Mouse (Mus musculus) neural tube, embryonic 11.5 days (tissue): ENCODE data around the gene Dstyk. TPM values are rescaled to one million over a fixed set of nuclear protein-coding genes. Genes with fewer than 3 reads are reported as not detected.
A peak's percentile ranks its signal among the peaks of the same experiment; 100 is the strongest.

Experiments used
- ATAC-seq: fragments of 200-750 bp; cut with Nextera tagmentation; 2 replicates; pipeline ENCODE4 v1.8.0; 2017; ENCODE audit warnings: moderate number of reproducible peaks, mild to moderate bottlenecking, moderate TSS enrichment, moderate library complexity; ENCODE audit not compliant: insufficient read depth, low FRiP score, low TSS enrichment
- DNase-seq: peaks from one replicate; pipeline ENCODE4 v3.0.0-alpha.2; 2015; ENCODE audit warnings: low spot score
- H3K27ac ChIP-seq: fragments of 300-500 bp; sonication (generic); 2 replicates; pipeline ENCODE4 v1.5.1; 2014; ENCODE audit warnings: low read depth, mild to moderate bottlenecking, low read length
- H3K27me3 ChIP-seq: fragments of 300-500 bp; sonication (generic); 2 replicates; pipeline ENCODE4 v1.6.1; 2014; ENCODE audit warnings: mild to moderate bottlenecking, low read length, mixed read lengths; ENCODE audit not compliant: control insufficient read depth, insufficient read depth
- H3K36me3 ChIP-seq: fragments of 300-500 bp; sonication (generic); 2 replicates; pipeline ENCODE4 v1.6.1; 2014; ENCODE audit warnings: mild to moderate bottlenecking, low read length, moderate library complexity, mixed read lengths; ENCODE audit not compliant: control insufficient read depth, insufficient read depth
- H3K4me1 ChIP-seq: fragments of 300-500 bp; sonication (generic); 2 replicates; pipeline ENCODE4 v1.6.1; 2014; ENCODE audit warnings: low read length, mixed read lengths; ENCODE audit not compliant: control insufficient read depth, insufficient read depth
- H3K4me2 ChIP-seq: fragments of 300-500 bp; sonication (generic); 2 replicates; pipeline ENCODE4 v1.6.1; 2014; ENCODE audit warnings: low read depth, mild to moderate bottlenecking, moderate library complexity
- H3K4me3 ChIP-seq: fragments of 300-500 bp; sonication (generic); 2 replicates; pipeline ENCODE4 v1.5.1; 2014; ENCODE audit warnings: low read depth, low read length
- H3K9ac ChIP-seq: fragments of 300-500 bp; sonication (generic); 2 replicates; pipeline ENCODE4 v1.6.1; 2014; ENCODE audit warnings: mild to moderate bottlenecking, low read length
- H3K9me3 ChIP-seq: fragments of 300-500 bp; sonication (generic); 2 replicates; pipeline ENCODE4 v1.6.1; 2016; ENCODE audit warnings: low read length; ENCODE audit not compliant: control insufficient read depth
- WGBS: fragments of 180-500 bp; shearing (Covaris S2); extraction: QIAGEN DNeasy Blood & Tissue Kit; methylation state at CpG from one replicate; pipeline ENCODE4 v1.1.7; 2014; 5-methylcytosine and 5-hydroxymethylcytosine counted together
- polyA plus RNA-seq: library from polyadenylated mRNA; unstranded; fragments of >200 nt; fragmentation: Nextera tagmentation; extraction: Ambion mirVana; gene quantifications from 2 replicates; pipeline ENCODE4 v1.2.1, GENCODE M21; 2014

Dstyk gene
- polyA plus RNA-seq, 1 experiment from 2014 or later: 11.7 TPM

DNA sequence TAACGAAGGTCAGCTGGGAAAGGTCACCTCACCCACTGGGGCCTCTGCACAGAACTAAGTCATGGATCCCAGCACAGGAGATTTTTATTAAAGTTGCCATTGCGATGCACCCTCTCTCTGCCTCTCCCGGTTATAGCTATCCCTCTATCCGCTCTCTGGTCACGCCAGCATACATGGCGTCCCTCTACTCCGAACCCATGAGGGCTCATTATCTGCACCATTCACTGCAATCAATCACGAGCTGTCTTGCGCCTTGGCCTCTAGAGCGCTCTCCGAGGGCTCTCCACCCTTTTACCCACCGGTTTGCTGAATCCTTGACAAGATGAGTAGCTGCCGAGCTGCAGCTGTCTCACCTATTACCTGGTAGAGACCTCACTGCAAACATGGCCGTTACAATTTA is 32.1 kb upstream of the Dstyk start:
- Histone ChIP-seq H3K27me3 (no peaks in the 10 kb centered on the region), H3K9ac (peak overlapping the region; percentile 5; the same call in 1 of the 2 replicates), H3K9me3 (no peaks in the 10 kb centered on the region), H3K4me2 (no peak overlapping the region), H3K27ac (no peak overlapping the region), H3K4me1 (peaks cover 38% of the 10 kb centered on the region), H3K4me3 (no peak overlapping the region), H3K36me3 (0 out of 2 replicates have a peak, but pooled peaks cover 2% of the 10 kb centered on the region)
- WGBS: 43% methylated on average over 14 of the region's 14 CpGs
- ATAC-seq (no peak), DNase-seq (peak; percentile 50)

DNA sequence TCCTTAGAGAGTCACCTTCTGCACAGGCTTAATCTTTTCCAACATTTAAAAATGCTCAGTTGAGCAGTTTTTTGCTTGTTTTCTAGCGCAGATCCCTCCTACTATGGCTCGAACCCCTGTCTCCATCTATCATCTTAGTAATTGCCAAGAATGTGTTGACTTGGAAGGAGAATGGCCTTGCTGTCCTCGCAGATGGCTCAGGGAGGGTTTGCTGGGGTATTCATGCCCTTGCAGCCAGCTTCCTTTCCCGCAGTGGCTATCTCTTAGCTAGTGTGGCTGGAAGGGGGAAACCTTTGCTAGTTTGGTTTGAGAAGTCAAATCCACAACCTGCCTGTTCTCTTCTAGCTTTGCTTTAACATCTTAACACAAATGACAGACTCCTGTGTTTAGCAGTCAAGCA is 31.6 kb upstream of the Dstyk start:
- H3K9me3 ChIP-seq: no peaks in the 10 kb centered on the region
- H3K9ac ChIP-seq: no peak overlapping the region
- DNase-seq: no peak
- WGBS: 66% methylated on average over 4 of the region's 4 CpGs
- H3K36me3 ChIP-seq: 0 out of 2 replicates have a peak, but pooled peaks cover 2% of the 10 kb centered on the region
- H3K27ac ChIP-seq: no peak overlapping the region
- ATAC-seq: no peak
- H3K4me3 ChIP-seq: no peak overlapping the region
- H3K4me1 ChIP-seq: peaks cover 39% of the 10 kb centered on the region
- H3K4me2 ChIP-seq: no peak overlapping the region
- H3K27me3 ChIP-seq: no peaks in the 10 kb centered on the region

DNA sequence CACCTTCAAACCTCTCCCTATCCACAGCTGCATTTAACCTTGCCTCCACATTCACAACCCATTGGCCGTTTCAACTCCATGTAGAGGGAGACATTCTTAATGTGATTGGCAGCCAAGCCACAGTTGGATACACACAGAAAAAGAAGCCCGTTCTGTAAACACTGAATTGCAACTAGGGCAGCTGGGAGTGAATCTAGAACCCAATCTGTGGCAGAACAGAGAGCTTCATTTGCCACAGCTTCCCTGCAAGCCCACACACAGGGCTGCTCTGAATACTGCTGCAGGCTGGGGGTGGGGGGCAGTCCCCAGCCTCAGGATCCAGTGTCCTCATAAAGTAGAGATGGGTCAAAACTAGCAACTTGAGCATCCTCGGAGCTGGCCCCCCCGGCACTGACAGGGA is 31.1 kb upstream of the Dstyk start:
- no peak for DNase-seq
- ATAC-seq: no peak

DNA sequence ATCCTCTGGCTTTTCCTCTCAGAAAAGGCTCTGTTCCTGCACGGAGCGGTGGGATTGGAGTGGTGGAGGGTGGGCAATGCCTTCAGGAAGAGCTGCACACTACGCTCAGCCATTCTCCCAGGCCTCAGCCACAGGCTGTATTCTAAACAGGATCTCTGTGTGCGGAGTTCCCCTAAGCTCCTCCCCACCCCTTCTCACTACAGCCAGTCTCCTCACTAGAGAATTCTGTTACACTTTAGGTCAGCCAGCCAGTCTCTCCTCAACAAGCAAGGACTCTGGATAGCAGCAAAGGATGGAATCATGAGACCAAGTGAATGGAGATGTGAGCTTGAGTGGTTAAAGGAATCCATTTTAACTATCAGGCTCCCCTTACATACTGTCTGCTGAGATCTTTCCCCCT is 29.4 kb upstream of the Dstyk start:
- ATAC-seq (no peak), DNase-seq (no peak)
- H3K27ac ChIP-seq: no peak overlapping the region
- H3K27me3 ChIP-seq: no peaks in the 10 kb centered on the region
- H3K4me2 ChIP-seq: peak overlapping the region; percentile 87; the same call in 1 of the 2 replicates
- H3K4me3 ChIP-seq: no peak overlapping the region
- H3K9ac ChIP-seq: peak overlapping the region; percentile 30; the same call in 1 of the 2 replicates
- no peaks in the 10 kb centered on the region for H3K36me3 ChIP-seq
- H3K9me3 ChIP-seq: no peaks in the 10 kb centered on the region
- WGBS: 47% methylated on average over 4 of the region's 4 CpGs
- H3K4me1 ChIP-seq: peaks cover 39% of the 10 kb centered on the region

More for the DNA sequence above, 31.1 kb upstream of the Dstyk start:
- H3K4me3 ChIP-seq: no peak overlapping the region
- no peak overlapping the region for H3K4me2 ChIP-seq
- 95% methylated on average over 4 of the region's 4 CpGs for WGBS
- no peaks in the 10 kb centered on the region for H3K9me3 ChIP-seq
- H3K4me1 ChIP-seq: peaks cover 39% of the 10 kb centered on the region
- H3K27me3 ChIP-seq: no peaks in the 10 kb centered on the region
- no peak overlapping the region for H3K9ac ChIP-seq
- H3K36me3 ChIP-seq: no peaks in the 10 kb centered on the region
- no peak overlapping the region for H3K27ac ChIP-seq

DNA sequence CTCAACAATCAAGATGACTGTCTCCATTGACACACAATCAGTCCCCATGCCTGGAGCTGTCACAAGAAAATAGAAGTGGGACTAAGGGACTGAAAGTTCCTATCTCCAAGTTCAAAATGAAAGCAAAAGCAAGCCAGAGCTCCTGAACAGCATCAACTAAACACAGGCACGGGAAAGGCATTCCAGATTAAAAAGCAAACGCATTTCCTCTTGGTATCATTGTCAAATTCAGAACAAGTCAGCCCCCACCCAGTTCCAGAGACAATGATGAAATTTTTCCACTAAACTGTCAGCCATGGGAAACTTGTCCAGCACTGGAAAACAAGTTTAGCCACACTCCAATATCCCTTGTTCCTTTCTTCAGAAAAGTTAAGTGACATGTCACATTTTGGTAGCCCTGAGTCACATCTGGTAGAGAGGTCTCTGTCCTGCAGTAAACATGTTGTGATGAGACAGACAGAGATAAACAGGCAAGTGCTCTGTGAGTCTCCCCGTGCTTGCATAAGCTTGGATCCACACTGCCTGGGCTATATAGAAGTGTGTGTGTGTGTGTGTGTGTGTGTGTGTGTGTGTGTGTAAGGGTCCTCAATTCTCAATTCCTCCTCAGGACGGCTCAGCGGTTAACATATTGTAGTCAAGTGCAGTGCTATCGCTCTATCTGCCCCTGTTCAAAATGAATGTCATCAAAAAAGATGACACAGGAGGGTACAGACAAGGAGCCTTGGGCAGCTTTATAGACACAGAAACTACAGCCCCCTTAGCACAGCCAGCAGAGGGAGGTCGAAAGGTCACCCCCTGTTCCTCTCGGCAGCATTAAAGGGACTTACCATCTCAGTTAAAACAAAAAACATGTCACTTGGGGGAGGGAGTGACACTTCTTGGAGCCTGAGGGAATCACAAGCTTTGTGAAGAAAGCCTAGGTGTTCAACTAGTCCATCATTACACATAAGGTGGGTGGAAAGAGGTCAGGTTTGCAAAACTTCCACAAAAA is 28.2 kb upstream of the Dstyk start:
- Histone ChIP-seq H3K27me3 (no peaks in the 10 kb centered on the region), H3K9ac (0 out of 2 replicates have a peak overlapping the region, but pooled peaks have one; percentile 33), H3K36me3 (no peaks in the 10 kb centered on the region), H3K4me2 (peak overlapping the region; percentile 87), H3K27ac (no peak overlapping the region), H3K4me3 (peak overlapping the region; percentile 82), H3K9me3 (no peaks in the 10 kb centered on the region), H3K4me1 (peaks cover 39% of the 10 kb centered on the region)
- no peak for DNase-seq
- ATAC-seq: no peak
- WGBS: 57% methylated on average over 8 of the region's 8 CpGs

DNA sequence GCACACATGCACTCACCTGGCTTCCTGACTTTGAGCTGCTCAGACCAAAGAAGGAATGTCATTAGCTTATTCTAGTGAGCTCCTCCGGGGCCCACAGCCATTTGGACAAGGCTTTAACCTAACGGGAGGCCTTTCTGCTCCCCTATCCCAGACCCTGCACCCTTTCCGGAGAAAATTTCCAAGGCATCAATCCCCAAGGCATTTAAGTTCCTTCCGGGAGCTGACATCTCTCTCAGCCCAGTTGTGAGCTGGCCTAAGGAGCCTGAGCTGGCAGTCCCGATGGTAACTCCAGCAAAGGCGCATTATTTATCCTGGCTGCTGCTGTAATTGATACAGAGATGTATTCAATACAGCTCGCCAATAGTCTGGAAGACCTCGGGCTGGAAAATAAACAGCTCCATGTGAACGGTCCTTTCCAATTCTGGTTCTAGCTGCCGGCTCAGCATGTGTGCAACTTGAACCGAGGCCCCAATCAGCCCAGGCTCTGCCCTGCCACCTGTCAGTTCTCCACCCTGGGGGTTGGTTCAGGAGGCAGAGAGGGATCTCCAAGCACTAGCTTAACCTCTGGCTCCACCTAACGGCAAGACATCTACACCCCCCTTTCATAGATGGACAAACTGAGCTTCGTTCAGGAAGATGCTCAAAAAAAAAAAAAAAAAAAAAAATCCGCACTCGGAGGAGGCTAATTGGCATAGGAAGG is 27.3 kb upstream of the Dstyk start:
- Histone ChIP-seq H3K9me3 (no peaks in the 10 kb centered on the region), H3K27ac (no peak overlapping the region), H3K36me3 (no peaks in the 10 kb centered on the region), H3K4me1 (peaks cover 33% of the 10 kb centered on the region), H3K9ac (peak overlapping the region; percentile 93; the same call in 1 of the 2 replicates), H3K4me2 (peak overlapping the region; percentile 87), H3K27me3 (no peaks in the 10 kb centered on the region), H3K4me3 (peak overlapping the region; percentile 82)
- ATAC-seq: no peak
- peak; percentile 51 for DNase-seq
- 16% methylated on average over 15 of the region's 15 CpGs for WGBS

DNA sequence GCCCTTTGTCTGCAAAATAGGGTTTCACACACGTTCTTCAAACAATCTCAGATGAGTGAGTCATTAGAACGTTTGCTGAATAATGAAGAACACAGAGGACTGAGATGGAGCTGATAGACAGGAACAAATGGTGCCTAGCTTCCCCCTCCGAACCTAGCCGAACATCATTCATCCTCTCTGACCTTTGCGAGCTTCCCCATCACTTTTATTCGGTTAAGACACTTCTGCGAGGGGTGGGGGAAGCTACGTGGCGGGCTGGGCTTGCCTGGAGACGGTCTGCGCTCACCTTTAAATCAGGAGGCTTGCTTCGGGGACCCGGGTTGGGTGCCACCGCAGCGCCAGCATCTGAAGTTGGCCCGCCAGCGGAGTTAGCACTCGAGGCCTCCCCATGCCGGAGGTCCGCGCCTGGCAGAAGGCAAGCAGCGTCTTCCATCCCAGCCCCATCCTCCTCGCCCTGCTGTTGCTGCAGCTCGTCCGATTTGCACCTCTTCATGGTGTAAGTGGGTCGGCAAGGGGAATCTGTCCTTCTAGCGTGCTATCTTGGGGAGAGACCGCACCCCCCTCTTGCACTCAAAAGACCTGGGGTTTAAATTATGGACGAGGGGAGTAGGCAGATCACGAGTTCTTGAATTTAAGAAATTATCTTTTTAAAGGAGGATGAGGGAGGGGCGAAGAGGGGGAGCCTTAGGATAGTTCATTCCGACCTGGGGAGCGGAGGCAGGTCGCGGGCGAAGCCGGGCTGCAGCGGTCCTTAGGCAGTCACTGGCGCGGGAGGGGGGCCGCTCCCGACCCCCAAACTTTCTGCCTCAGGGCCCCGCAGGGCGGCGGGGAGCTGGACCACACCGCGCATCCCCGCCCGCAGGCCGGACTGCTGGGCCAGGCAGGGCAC is 26.4 kb upstream of the Dstyk start, which contains the start of gene Tmcc2:
Gene Tmcc2, minus strand, starts transcription at position 591 of the 889 bp plus-strand sequence.
- Histone ChIP-seq H3K4me2 (peak within 1 kb of the TSS; percentile 87), H3K27me3 (no peaks in the 10 kb centered on the region), H3K4me3 (peak within 1 kb of the TSS; percentile 82), H3K27ac (peak within 1 kb of the TSS; percentile 83), H3K4me1 (peaks cover 26% of the 10 kb centered on the region), H3K9ac (peak within 1 kb of the TSS; percentile 93), H3K9me3 (no peaks in the 10 kb centered on the region), H3K36me3 (no peaks in the 10 kb centered on the region)
- DNase-seq: peak; percentile 73
- WGBS: under 1% methylated on average over 50 of the region's 50 CpGs
- peak; percentile 5 for ATAC-seq

DNA sequence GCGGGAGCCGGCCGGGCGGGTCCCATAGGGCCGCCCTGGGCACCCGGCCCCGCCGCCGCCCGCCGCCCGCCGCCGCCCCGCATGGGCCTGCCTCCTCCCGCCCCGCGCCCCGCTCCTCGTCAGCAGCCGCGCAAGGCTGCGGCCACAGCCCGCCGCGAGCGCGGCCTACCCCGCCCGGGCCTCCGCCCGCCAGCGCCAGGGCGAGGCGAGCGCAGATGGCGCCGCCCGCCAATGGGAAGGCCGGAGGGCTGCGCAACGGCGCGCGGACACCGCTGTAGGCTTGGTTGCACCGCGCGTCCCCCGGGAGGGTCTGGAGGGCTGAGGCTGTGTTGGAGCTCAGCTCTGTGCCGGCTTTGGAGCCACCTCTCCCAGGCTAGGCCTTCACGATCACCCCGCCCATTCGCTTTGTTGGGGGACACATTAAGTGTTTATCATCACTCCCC is 25.8 kb upstream of the Dstyk start:
- Histone ChIP-seq H3K27me3 (no peaks in the 10 kb centered on the region), H3K4me2 (peak overlapping the region; percentile 87), H3K36me3 (no peaks in the 10 kb centered on the region), H3K27ac (peak overlapping the region; percentile 83), H3K4me1 (peaks cover 26% of the 10 kb centered on the region), H3K9ac (peak overlapping the region; percentile 93), H3K9me3 (no peaks in the 10 kb centered on the region), H3K4me3 (peak overlapping the region; percentile 82)
- peak; percentile 90 for DNase-seq
- under 1% methylated on average over 26 of the region's 54 CpGs for WGBS
- ATAC-seq: peak; percentile 96
